Mouse (Mus musculus) layer of hippocampus, postnatal 10 days (tissue): ENCODE results near the gene Ahcy. TPM values are rescaled to one million over a fixed set of nuclear protein-coding genes. Genes with fewer than 3 reads are reported as not detected.
A peak's percentile ranks its signal among the peaks of the same experiment; 100 is the strongest.
"Not testable (repeated sequence)": the region's sequence is repeated elsewhere in the genome, so short reads cannot be mapped to it uniquely, and the experiment has no call there.

Experiments used
- DNase-seq, 2 experiments: peaks; one replicate each; pipeline ENCODE4 v3.0.0; 2021; ENCODE audit warnings: low spot score in 2 of 2
- total RNA-seq, 2 experiments: library from RNA; stranded (reverse); gene quantifications; 2 replicates each; pipeline ENCODE4 v1.2.3; 2021

Gene Ahcy
- total RNA-seq, 2 experiments from 2014 or later = 12.6 to 15.3 TPM

DNA sequence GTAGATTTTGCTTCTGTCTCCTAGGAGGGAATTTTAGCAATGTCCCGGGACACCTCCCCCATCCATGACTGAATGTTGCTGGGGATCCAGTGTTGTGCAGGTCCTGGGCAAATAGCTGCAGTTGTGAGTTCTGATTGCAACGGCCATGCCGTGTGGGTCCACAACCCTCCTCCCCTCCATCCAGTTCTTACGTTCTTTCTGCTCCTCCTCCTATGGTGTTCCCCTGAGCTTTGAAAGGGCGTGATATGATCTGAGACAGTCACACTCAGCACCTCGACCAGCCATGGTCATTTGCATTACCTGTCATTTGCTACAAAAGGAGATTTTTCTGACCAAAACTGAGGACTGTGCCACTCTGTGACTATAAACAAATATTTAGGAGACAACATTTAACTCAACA lies 1.4 kb upstream of the Ahcy start:
- no peak for DNase-seq

- peak in 1 of 2 experiments; percentile 17 for DNase-seq
Observed at GRCm38 (mm10) chr2:155074766-155075330, 551 bp upstream of the Ahcy start.

DNA sequence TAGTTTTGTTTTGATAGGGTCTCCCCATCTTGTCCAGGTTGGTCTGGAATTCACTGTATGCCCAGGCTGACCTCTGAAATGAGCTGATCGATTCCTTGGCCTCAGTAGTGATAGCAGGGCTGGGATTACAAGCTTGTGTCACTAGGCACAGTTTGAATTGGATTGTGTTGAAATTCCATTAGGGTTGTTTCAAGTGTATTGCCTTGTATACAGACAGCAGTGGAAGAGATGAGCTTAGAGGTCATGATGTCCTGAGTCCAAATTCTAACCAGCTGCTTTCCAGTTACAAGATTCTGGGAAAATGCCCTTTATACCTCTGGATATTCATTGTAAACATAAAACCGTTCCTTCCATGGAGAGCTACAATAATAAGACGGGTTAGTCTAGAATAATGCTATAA lies 950 bp downstream of the Ahcy start:
- DNase-seq = no peak

DNA sequence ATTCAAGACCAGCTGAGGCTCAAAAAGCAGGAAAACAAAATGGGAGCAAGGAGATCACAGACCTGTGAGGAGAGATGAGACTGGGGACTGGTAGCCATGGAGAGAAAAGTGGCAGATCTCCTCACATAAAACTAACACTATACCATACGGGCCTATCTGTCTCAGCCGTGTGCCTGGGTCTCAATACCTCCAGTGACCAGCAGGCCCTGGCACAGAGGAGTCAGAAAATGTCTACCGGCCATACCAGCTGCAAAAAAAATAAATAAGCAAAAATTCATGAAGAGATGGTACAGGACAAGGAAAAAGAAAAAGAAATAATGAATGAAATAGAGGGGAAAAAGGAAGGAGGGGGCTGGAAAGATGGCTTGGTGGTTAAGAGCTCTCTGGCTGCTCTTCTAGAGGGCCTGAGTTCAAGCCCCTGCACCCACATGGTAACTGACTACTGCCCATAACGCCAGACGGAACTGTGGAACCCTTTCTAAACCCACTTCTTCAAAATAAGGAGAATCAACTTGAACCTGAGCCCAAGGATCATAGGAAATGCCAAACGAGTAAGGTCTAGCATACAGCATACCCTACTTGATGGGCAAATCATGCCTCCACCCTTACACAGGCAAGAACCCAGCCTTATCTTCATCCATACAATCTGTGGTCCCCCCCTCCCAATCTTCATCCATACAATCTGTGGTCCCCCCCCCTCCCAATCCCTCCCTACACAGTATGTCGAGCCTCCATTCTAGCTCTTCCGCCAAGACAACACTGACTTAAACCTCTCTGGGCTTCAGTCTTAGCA lies 1.7 kb downstream of the Ahcy start:
- no peak for DNase-seq

- DNase-seq = no peak
Observed at GRCm38 (mm10) chr2:155071027-155071426, 3.3 kb downstream of the Ahcy start.

GRCm38 (mm10) chr2:155057361-155057760 lies 16.9 kb downstream of the Ahcy start:
- DNase-seq = no peak

- no peak for DNase-seq
Observed at GRCm38 (mm10) chr2:155056076-155056578, 18.2 kb downstream of the Ahcy start.

- no peak for DNase-seq
Observed at GRCm38 (mm10) chr2:155054672-155055071, 19.6 kb downstream of the Ahcy start.

- DNase-seq = not testable (repeated sequence)
Observed at GRCm38 (mm10) chr2:155053512-155053911, 20.8 kb downstream of the Ahcy start.

GRCm38 (mm10) chr2:155052681-155053080 lies 21.6 kb downstream of the Ahcy start:
- DNase-seq = no peak

- DNase-seq = no peak
Observed at GRCm38 (mm10) chr2:155051622-155052351, 22.5 kb downstream of the Ahcy start.

DNA sequence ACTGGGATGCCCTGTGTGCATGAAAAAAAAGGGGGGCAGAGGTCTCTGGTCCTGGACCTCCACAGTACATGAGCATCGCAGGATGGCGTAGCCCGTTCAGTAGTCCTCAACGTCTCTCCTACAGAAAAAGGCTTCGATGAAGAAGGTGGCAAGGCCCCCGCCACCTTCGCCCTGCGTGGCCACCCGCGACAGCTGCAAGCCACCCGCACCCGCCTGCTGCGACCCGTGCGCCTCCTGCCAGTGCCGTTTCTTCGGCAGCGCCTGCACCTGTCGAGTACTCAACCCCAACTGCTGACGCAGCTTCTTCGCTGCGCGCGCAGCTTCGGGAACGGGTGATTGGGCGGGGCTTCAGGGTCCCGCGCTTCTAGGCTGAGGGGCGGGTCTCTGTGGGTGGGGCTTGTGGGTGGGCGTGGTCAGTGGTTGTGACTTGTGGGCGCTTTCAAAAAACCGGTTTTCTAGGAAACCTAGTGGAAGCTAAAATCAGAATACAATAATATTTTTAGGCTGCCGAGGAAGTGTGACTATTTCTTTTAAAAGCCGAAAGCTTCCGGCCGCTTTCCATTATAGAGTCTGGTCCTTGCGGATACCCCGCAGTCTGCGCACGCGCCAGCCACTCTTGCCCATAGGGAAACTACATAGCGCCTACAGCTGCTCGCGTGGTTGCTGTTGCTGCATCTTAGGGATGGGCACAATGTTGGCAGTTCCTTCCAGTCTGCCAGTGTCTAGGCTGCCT lies 23.6 kb downstream of the Ahcy start:
- peak; percentile 96 for DNase-seq

DNA sequence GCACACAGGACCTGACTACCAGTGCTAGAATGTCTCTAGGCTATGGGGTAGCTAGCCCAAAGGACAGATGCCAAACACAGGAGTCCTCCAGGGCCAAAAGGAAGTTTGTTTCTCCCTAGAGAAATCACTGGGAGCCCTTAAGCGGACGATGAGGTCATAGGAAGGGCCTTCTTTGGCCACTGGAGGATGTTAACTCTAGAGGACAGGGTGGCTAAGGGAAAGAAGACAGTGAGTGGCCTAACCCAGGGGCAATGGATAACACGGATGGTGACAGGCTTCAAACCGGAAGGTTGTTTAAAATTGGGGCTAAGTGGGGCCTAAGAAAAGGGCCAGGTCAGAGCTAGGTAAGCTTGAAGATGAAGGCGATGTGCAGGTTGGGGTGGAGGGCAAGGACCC lies 24.2 kb downstream of the Ahcy start:
- peak in 1 of 2 experiments; percentile 22 for DNase-seq

DNA sequence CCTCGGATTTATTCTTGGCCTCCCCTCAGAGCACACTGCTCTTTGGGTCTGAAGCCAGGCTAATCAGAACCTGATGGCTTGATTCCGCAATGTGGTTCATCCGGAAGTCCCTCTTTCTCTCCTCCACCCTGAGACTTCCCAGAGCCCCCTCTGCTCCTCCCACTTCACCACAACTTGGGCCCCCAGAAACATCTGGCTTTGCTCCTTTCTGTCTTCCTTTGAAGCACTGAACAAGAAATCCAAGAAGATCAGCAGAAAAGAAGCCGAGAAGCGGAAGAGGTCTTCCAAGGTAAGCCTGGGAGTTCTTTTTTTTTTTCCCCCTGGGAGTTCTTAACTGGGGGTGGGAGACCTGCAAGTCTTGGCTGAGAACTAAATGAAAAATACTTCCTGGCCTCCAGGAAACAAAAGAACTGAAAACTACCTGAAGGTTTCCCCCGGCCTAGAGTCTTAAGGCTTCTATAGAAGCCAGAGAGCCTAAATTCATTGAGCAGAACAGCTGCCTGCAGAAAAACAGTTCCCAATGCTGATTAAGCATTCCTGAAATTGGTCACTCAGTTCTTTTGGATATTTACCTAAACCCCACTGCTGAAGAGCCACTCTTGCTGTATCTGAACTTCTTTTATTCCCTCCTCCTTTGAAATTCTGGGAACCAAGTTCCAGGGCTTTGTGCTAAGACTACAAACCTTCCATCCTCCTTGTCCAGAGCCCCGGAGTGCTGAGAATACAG lies 26.7 kb downstream of the Ahcy start:
- no peak for DNase-seq

GRCm38 (mm10) chr2:155046803-155047202 lies 27.5 kb downstream of the Ahcy start:
- DNase-seq = no peak

DNA sequence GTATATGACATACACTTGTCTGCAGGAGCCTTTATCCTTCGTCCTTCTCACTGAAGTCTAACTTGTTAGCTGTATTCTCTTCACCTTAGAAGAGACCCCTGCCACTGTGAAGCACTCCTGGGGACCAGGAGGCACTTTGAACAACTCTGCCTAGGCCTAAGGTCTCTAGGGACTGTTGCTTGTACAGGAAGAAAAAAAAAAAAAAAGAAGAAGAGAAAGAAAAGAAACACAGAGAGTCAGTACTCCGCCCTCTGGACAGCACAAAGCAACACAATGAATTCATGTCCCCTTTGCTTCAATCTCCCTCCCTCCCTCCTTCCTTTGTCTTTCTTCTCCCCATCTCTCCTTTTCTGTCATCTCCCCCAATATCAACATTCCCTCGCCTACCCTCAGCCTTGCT lies 29.2 kb downstream of the Ahcy start:
- DNase-seq = no peak

DNA sequence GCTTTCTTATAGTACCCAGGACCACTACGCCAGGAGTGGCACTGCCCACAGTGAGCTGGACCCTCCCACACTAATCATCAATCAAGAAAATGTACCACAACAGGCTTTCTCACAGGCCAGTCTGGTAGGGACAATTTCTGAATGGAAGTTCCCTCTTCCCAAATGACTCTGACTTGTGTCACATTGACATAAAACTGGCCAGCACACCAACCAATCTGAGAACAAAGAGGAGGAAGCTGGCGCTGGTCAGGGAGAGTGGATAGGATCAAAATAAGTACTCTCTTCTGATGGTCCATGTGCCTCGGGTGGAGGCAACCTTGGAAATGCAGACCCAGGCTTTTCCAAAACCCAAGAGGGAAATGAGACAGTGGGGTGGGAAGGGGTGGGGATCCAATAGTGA lies 29.8 kb downstream of the Ahcy start:
- DNase-seq = no peak

- DNase-seq = no peak
Observed at GRCm38 (mm10) chr2:155039956-155040355, 34.3 kb downstream of the Ahcy start.

- no peak for DNase-seq
Observed at GRCm38 (mm10) chr2:155032938-155033710, 41.2 kb downstream of the Ahcy start.

- no peak for DNase-seq
Observed at GRCm38 (mm10) chr2:155030831-155031230, 43.5 kb downstream of the Ahcy start.
